Mouse (Mus musculus): ENCODE measurements around the gene Mgst2.
A peak's percentile ranks its signal among the peaks of the same experiment; 100 is the strongest.

DNA sequence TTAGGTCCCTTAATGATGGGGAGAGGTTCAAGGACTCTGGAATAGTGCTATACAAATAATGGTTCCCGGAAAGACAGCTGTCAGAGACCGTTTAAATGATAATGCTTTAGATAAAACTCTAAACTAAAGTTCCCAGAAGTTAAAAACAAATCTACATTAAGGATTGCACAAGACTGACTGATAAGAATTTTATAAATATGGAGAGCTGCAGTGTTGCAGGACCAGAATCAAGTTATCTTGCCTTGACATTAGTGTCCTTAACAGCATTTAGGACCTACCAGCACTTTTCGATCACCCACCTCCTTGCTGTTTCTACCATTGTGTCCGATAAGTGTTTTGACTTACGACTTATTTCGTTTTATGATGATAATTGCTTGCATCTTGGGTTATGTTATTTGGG, 21.9 kb upstream of the Mgst2 start:
- no peak for TF ChIP-seq CTCF (IDR thresholded peaks at IDR 0.05; ENCODE audit: low read depth)
- peak; percentile 54 for TF ChIP-seq EP300 (IDR thresholded peaks at IDR 0.05; ENCODE audit: low read depth)

All from liver, embryonic 14.5 days (tissue).